Comparison of ENCODE assay signal across 8 mouse cellular contexts in genomic region chr17:46678911-46679310, GRCm38 (mm10). TPM values are rescaled to one million over a fixed set of nuclear protein-coding genes. Genes with fewer than 3 reads are reported as not detected.
DNase-seq lines count a peak whose midpoint lies in the region; ATAC-seq and TF ChIP-seq lines count a peak whose summit lies in the region.

No protein-coding gene starts in this region.

- TF ChIP-seq EP300 in MEL (IDR thresholded peaks at IDR 0.05; ENCODE audit: low read depth in 1 of 2, low read length in 2 of 2), result no peak

- H3K9me3 ChIP-seq in MEL (replicated peaks; ENCODE audit: insufficient read depth, low read length), result no peaks in the 10 kb centered on the region
- no peaks in the 10 kb centered on the region for H3K9me3 ChIP-seq in heart, embryonic 14.5 days (ENCODE audit: control insufficient read depth, low read length)
- H3K9me3 ChIP-seq in liver, embryonic 16.5 days (replicated peaks; ENCODE audit: control insufficient read depth, low read length), result no peaks in the 10 kb centered on the region

- no peak for TF ChIP-seq RAD21 in MEL (IDR thresholded peaks at IDR 0.05; ENCODE audit: low read depth, low read length)

- H3K4me3 ChIP-seq in cerebellum, adult 2 months (replicated peaks; ENCODE audit: insufficient read depth, low read depth, low read length), result peak overlapping the region; percentile 9
- H3K4me3 ChIP-seq in MEL (ENCODE audit: control insufficient read depth in 1 of 2, insufficient read depth in 1 of 2, low read depth in 2 of 2, low read length in 2 of 2), result peak overlapping the region in 1 of 2 experiments; percentile 93; a peak in 1 of 4 replicates
- peak overlapping the region; percentile 66 to 78 for H3K4me3 ChIP-seq in heart, embryonic 14.5 days (ENCODE audit: control insufficient read depth in 1 of 2, insufficient read depth in 1 of 2, low read depth in 1 of 2, low read length in 2 of 2)
- H3K4me3 ChIP-seq in liver, embryonic 16.5 days (ENCODE audit: low read depth, low read length), result peak overlapping the region; percentile 97; the same call in 1 of the 2 replicates

- WGBS in cerebellum, adult 2 months, result 43% methylated on average over 9 of the region's 9 CpGs
- WGBS in heart, embryonic 14.5 days, result 12% methylated on average over 9 of the region's 9 CpGs
- 66% methylated on average over 9 of the region's 9 CpGs for WGBS in liver, embryonic 16.5 days (ENCODE audit: insufficient replicate concordance)

- H3K4me2 ChIP-seq in heart, embryonic 14.5 days (ENCODE audit: low read length), result peak overlapping the region; percentile 84
- peak overlapping the region; percentile 95 for H3K4me2 ChIP-seq in liver, embryonic 16.5 days (ENCODE audit: low read depth, low read length)

- H3K36me3 ChIP-seq in MEL (ENCODE audit: control insufficient read depth in 1 of 2, insufficient read depth in 2 of 2, low read length in 2 of 2), result peaks cover 0 to 20% of the 10 kb centered on the region in 2 experiments; a peak in 2 of 4 replicates
- H3K36me3 ChIP-seq in heart, embryonic 14.5 days (ENCODE audit: control insufficient read depth, insufficient read depth, low read length), result peaks cover 54% of the 10 kb centered on the region
- peaks cover 22% of the 10 kb centered on the region for H3K36me3 ChIP-seq in liver, embryonic 16.5 days (ENCODE audit: control insufficient read depth, insufficient read depth)

- TF ChIP-seq CTCF in cerebellum, adult 2 months (IDR thresholded peaks at IDR 0.05; ENCODE audit: borderline replicate concordance, insufficient read depth, low read depth, low read length), result no peak
- no peak for TF ChIP-seq CTCF in MEL (IDR thresholded peaks at IDR 0.05 in 2 of 3, conservative IDR thresholded peaks at IDR 0.05 in 1 of 3; ENCODE audit: control insufficient read depth in 1 of 3, insufficient read depth in 1 of 3, low read depth in 2 of 3, low read length in 3 of 3, poor library complexity in 1 of 3, severe bottlenecking in 1 of 3)

- peak overlapping the region; percentile 95 for H3K9ac ChIP-seq in MEL (ENCODE audit: control insufficient read depth, low read depth, low read length, poor library complexity, severe bottlenecking)
- peak overlapping the region; percentile 83 for H3K9ac ChIP-seq in heart, embryonic 14.5 days (ENCODE audit: low read length)
- peak overlapping the region; percentile 91 for H3K9ac ChIP-seq in liver, embryonic 16.5 days (ENCODE audit: low read depth, low read length)

- H3K27ac ChIP-seq in cerebellum, adult 2 months (ENCODE audit: insufficient read depth, low read length), result no peak overlapping the region
- no peak overlapping the region for H3K27ac ChIP-seq in MEL (ENCODE audit: control insufficient read depth, low read depth, low read length)
- H3K27ac ChIP-seq in heart, embryonic 14.5 days (replicated peaks in 1 of 2; ENCODE audit: control insufficient read depth in 1 of 2, insufficient read depth in 1 of 2, low read depth in 2 of 2, low read length in 2 of 2), result peak overlapping the region; percentile 91 to 93
- H3K27ac ChIP-seq in liver, embryonic 16.5 days (ENCODE audit: low read length), result peak overlapping the region; percentile 93; the same call in 1 of the 2 replicates

- DNase-seq in cerebellum, adult 2 months, result no peak
- DNase-seq in cerebellum, postnatal 25 days, result no peak
- DNase-seq in MEL (ENCODE audit: low read depth, low spot score), result no peak
- DNase-seq in adrenal gland, adult 8-10 months, result no peak
- DNase-seq in thymus, postnatal 10 days (ENCODE audit: low spot score in 2 of 2), result no peak
- no peak for DNase-seq in cerebellum, adult 9-11 months

- no peak for ATAC-seq in heart, embryonic 14.5 days (ENCODE audit: insufficient number of reproducible peaks, insufficient read depth, low FRiP score, low read depth)
- no peak for ATAC-seq in liver, embryonic 16.5 days (ENCODE audit: low read depth)

- H3K4me1 ChIP-seq in cerebellum, adult 2 months (ENCODE audit: control insufficient read depth, insufficient read depth, low read length), result peaks cover 20% of the 10 kb centered on the region
- peaks cover 2 to 15% of the 10 kb centered on the region in 2 experiments; a peak in 3 of 4 replicates for H3K4me1 ChIP-seq in MEL (ENCODE audit: control insufficient read depth in 1 of 2, insufficient read depth in 2 of 2, low read length in 2 of 2)
- H3K4me1 ChIP-seq in heart, embryonic 14.5 days (ENCODE audit: control insufficient read depth in 2 of 2, insufficient read depth in 2 of 2, low read length in 2 of 2), result peaks cover 18 to 32% of the 10 kb centered on the region in 2 experiments
- H3K4me1 ChIP-seq in liver, embryonic 16.5 days (ENCODE audit: control insufficient read depth, low read depth, low read length), result peaks cover 37% of the 10 kb centered on the region

- H3K27me3 ChIP-seq in cerebellum, adult 2 months (ENCODE audit: control insufficient read depth, insufficient read depth, low read length), result no peaks in the 10 kb centered on the region
- H3K27me3 ChIP-seq in MEL (ENCODE audit: control insufficient read depth in 1 of 2, insufficient read depth in 2 of 2, low read length in 2 of 2), result no peaks in the 10 kb centered on the region
- no peaks in the 10 kb centered on the region for H3K27me3 ChIP-seq in heart, embryonic 14.5 days (ENCODE audit: control insufficient read depth, insufficient read depth, low read length)
- H3K27me3 ChIP-seq in liver, embryonic 16.5 days (ENCODE audit: control insufficient read depth, insufficient read depth, low read depth, low read length), result no peaks in the 10 kb centered on the region

- H3K79me2 ChIP-seq in MEL (ENCODE audit: control insufficient read depth, insufficient read depth, low read length, poor library complexity), result peaks cover 37% of the 10 kb centered on the region

- TF ChIP-seq POLR2A in cerebellum, adult 2 months (IDR thresholded peaks at IDR 0.05; ENCODE audit: borderline replicate concordance, insufficient read depth, low read length), result no peak
- TF ChIP-seq POLR2A in MEL (IDR thresholded peaks at IDR 0.05; ENCODE audit: control insufficient read depth in 1 of 2, insufficient read depth in 1 of 2, low read depth in 1 of 2, low read length in 2 of 2, poor library complexity in 1 of 2), result no peak

TF ChIP-seq in MEL, 35 proteins besides CTCF, POLR2A, EP300 and RAD21 (continues in another document):
- TF ChIP-seq E2F4 (IDR thresholded peaks at IDR 0.05; ENCODE audit: borderline replicate concordance, low read depth, low read length) (no peak), SMC3 (IDR thresholded peaks at IDR 0.05; ENCODE audit: low read depth, low read length) (no peak), BHLHE40 (IDR thresholded peaks at IDR 0.05; ENCODE audit: borderline replicate concordance, low read depth, low read length) (no peak), TBP (IDR thresholded peaks at IDR 0.05; ENCODE audit: low read depth, low read length) (no peak), GATA1 (IDR thresholded peaks at IDR 0.05; ENCODE audit: low read depth, low read length) (no peak), ZKSCAN1 (IDR thresholded peaks at IDR 0.05; ENCODE audit: low read depth, low read length) (no peak), MAZ (IDR thresholded peaks at IDR 0.05; ENCODE audit: low read depth, low read length) (no peak), MYC (IDR thresholded peaks at IDR 0.05; ENCODE audit: low read depth, low read length) (no peak)

RNA-seq across cellular contexts. Expression of gene Mea1, which starts 0.3 kb away (rescaled TPM):
- 136 and 147 TPM in 2 replicates for polyA plus RNA-seq in cerebellum, adult 2 months (2012; rRNA removed)
- total RNA-seq in MEL (2012; rRNA removed), result 75.1 and 84.0 TPM in 2 replicates
- 100 to 1,000 TPM in 1 of 2 experiments, not detected in 1; 124 TPM for polyA plus RNA-seq in MEL (2012; ENCODE audit: insufficient read depth in 1 of 2, insufficient read length in 2 of 2, low read depth in 1 of 2, low replicate concordance in 2 of 2, missing spikeins in 1 of 2)
- polyA plus RNA-seq in heart, embryonic 14.5 days (2014; fragmentation: Nextera tagmentation; extraction: Ambion mirVana), result 125 and 129 TPM in 2 replicates
- 50.1 and 50.6 TPM in 2 replicates for polyA plus RNA-seq in liver, embryonic 16.5 days (2015; fragmentation: Nextera tagmentation; extraction: Ambion mirVana)
- total RNA-seq in adrenal gland, adult 8-10 months (2022), result 100 to 1,000 TPM in 1 of 4 experiments, 10 to 100 TPM in 3; 91.9 to 104 (median 95.0) TPM

RNA-seq across cellular contexts. Expression of gene Klhdc3, which starts 1.8 kb away (rescaled TPM):
- polyA plus RNA-seq in cerebellum, adult 2 months (2012; rRNA removed), result 237 and 240 TPM in 2 replicates
- 93.6 and 95.0 TPM in 2 replicates for total RNA-seq in MEL (2012; rRNA removed)
- polyA plus RNA-seq in MEL (2012; ENCODE audit: insufficient read depth in 1 of 2, insufficient read length in 2 of 2, low read depth in 1 of 2, low replicate concordance in 2 of 2, missing spikeins in 1 of 2), result 100 to 1,000 TPM in 1 of 2 experiments, not detected in 1; 203 TPM
- 145 and 157 TPM in 2 replicates for polyA plus RNA-seq in heart, embryonic 14.5 days (2014; fragmentation: Nextera tagmentation; extraction: Ambion mirVana)
- polyA plus RNA-seq in liver, embryonic 16.5 days (2015; fragmentation: Nextera tagmentation; extraction: Ambion mirVana), result 51.6 and 52.0 TPM in 2 replicates
- total RNA-seq in adrenal gland, adult 8-10 months (2022), result 10 to 100 TPM; 59.1 to 74.3 (median 65.2) TPM

RNA-seq across cellular contexts. Expression of gene Rrp36, which starts 4.8 kb away (rescaled TPM):
- 32.3 and 33.0 TPM in 2 replicates for polyA plus RNA-seq in cerebellum, adult 2 months (2012; rRNA removed)
- 43.6 and 55.3 TPM in 2 replicates for total RNA-seq in MEL (2012; rRNA removed)
- polyA plus RNA-seq in MEL (2012; ENCODE audit: insufficient read depth in 1 of 2, insufficient read length in 2 of 2, low read depth in 1 of 2, low replicate concordance in 2 of 2, missing spikeins in 1 of 2), result 10 to 100 TPM in 1 of 2 experiments, not detected in 1; 51.2 TPM
- polyA plus RNA-seq in heart, embryonic 14.5 days (2014; fragmentation: Nextera tagmentation; extraction: Ambion mirVana), result 33.9 and 36.9 TPM in 2 replicates
- polyA plus RNA-seq in liver, embryonic 16.5 days (2015; fragmentation: Nextera tagmentation; extraction: Ambion mirVana), result 17.4 and 18.9 TPM in 2 replicates
- 10 to 100 TPM; 24.9 to 31.8 (median 30.6) TPM for total RNA-seq in adrenal gland, adult 8-10 months (2022)

RNA-seq across cellular contexts. Expression of gene Ppp2r5d, which starts 26.0 kb away (rescaled TPM):
- polyA plus RNA-seq in cerebellum, adult 2 months (2012; rRNA removed), result 137 and 139 TPM in 2 replicates
- total RNA-seq in MEL (2012; rRNA removed), result 45.1 and 47.6 TPM in 2 replicates
- polyA plus RNA-seq in MEL (2012; ENCODE audit: insufficient read depth in 1 of 2, insufficient read length in 2 of 2, low read depth in 1 of 2, low replicate concordance in 2 of 2, missing spikeins in 1 of 2), result 10 to 100 TPM; 80.4 to 82.9 TPM
- 42.7 and 46.3 TPM in 2 replicates for polyA plus RNA-seq in heart, embryonic 14.5 days (2014; fragmentation: Nextera tagmentation; extraction: Ambion mirVana)
- polyA plus RNA-seq in liver, embryonic 16.5 days (2015; fragmentation: Nextera tagmentation; extraction: Ambion mirVana), result 25.5 and 28.7 TPM in 2 replicates
- total RNA-seq in adrenal gland, adult 8-10 months (2022), result 10 to 100 TPM; 41.0 to 47.5 (median 42.6) TPM

RNA-seq across cellular contexts. Expression of gene Cul7, which starts 28.8 kb away (rescaled TPM):
- 43.3 and 44.5 TPM in 2 replicates for polyA plus RNA-seq in cerebellum, adult 2 months (2012; rRNA removed)
- total RNA-seq in MEL (2012; rRNA removed), result 32.6 and 35.1 TPM in 2 replicates
- 10 to 100 TPM; 35.8 to 45.8 TPM for polyA plus RNA-seq in MEL (2012; ENCODE audit: insufficient read depth in 1 of 2, insufficient read length in 2 of 2, low read depth in 1 of 2, low replicate concordance in 2 of 2, missing spikeins in 1 of 2)
- 31.3 and 34.3 TPM in 2 replicates for polyA plus RNA-seq in heart, embryonic 14.5 days (2014; fragmentation: Nextera tagmentation; extraction: Ambion mirVana)
- 10.7 and 11.6 TPM in 2 replicates for polyA plus RNA-seq in liver, embryonic 16.5 days (2015; fragmentation: Nextera tagmentation; extraction: Ambion mirVana)
- 10 to 100 TPM; 42.0 to 53.5 (median 47.2) TPM for total RNA-seq in adrenal gland, adult 8-10 months (2022)

Comparison
In these comparisons a context has a peak if more than half of its experiments do, and no peak if none do; other contexts are left out.
1. H3K27ac ChIP-seq: peak in heart, embryonic 14.5 days (2 of 2) and liver, embryonic 16.5 days (single experiment); none in cerebellum, adult 2 months (single experiment) and MEL (single experiment).
2. Peak in every context shown above with its lines, with median percentiles within 50 percentile points of each other: H3K9ac ChIP-seq.